Mouse (Mus musculus) adrenal gland, postnatal 36 days (tissue): ENCODE measurements around the gene Cilp. TPM values are rescaled to one million over a fixed set of nuclear protein-coding genes. Genes with fewer than 3 reads are reported as not detected.

Experiments used
- DNase-seq, 2 experiments: peaks; one replicate each; pipeline ENCODE4 v3.0.0; 2021; ENCODE audit warnings: mixed read lengths in 1 of 2
- total RNA-seq, 2 experiments: library from RNA; stranded (reverse); gene quantifications; 2 replicates each; pipeline ENCODE4 v1.2.3; 2021

Cilp gene
- total RNA-seq, 2 experiments from 2014 or later, result 4.7 to 6.2 TPM

DNA sequence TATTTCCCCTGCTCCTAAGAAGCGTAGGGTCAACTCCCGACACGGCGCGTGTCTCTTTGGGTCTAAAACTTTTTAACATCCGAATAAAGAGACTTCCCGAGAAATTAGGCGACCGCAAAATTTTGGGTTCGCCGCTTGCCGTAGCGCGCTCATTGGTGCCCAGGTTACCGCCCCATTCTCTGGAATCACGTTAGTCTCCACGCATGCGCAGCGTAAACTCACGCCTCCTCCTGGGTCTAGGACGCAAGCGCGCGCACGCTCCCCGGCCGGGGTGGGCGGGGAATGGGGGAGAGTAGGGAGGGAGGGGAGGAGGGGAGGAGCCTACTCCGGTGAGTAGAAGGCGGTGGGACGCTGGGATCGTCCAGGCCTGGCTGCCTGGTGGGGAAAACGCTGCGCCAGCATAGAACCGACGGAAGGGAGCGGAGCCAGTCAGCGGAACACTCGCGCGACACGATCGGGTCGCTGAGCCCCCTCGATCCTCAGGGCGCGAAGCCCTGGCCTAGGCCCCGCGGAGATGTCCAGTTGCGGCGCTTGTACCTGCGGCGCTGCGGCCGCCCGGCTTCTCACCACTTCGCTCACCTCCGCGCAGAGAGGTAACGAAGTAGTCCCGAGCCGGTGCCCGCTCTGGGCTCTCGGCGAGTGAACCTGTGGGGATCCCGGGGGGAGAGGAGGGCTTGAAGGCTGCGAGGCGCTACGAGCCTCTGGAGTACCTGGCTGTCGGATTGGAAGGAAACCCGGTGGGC is 29.2 kb downstream of the Cilp start, which contains the start of gene Clpx:
Gene Clpx, plus strand, starts transcription at position 288 of the 743 bp plus-strand sequence.
- peak; percentile 99 for DNase-seq

DNA sequence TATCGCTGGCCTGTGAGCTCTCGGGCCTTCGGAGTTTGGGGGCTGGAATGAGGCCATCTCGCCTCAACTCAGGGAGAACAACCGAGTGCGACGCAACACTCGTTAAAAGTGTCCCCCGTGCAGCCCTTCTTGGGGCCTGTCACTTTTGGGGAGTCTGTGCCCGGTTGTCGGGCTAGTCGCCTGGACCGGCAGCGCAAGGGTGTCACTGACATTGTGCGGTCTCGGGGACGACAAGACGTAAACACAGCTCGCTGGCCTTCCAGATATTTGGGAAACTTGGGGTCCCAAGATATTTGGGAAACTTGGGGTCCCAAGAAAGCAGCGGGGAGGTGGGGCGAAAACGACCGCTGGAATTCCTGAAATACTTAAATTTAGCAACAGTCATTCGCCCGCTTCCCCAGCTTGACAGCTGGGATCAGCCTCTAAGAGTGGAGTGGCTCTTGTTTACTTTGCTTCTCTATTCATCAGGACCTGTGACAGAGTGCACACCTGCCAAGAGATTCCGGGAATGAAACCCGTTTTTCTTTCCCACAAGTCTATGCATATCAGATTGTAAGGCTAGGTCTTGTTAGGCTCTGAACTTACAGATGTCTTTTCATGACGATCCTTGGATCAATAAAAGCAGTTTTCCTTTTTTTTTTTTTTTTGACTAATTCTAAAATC is 29.9 kb downstream of the Cilp start:
- DNase-seq, result peak in 1 of 2 experiments; percentile 32

DNA sequence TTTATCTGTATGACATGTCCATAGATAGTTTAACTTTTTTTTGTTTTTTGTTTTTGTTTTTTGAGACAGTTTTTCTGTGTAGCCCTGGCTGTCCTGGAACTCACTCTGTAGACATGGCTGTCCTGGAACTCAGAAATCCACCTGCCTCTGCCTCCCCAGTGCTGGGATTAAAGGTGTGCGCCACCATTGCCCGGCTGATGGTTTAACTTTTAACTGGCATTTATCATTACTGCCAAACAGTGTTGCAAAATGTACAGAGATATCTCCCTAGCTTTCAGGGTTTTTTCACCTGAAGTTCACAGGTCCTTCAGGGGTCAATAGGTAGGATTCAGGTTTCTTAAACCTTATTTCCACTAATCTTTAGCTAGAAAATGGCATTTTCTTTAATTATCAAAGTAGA is 32.1 kb downstream of the Cilp start:
- no peak for DNase-seq

DNA sequence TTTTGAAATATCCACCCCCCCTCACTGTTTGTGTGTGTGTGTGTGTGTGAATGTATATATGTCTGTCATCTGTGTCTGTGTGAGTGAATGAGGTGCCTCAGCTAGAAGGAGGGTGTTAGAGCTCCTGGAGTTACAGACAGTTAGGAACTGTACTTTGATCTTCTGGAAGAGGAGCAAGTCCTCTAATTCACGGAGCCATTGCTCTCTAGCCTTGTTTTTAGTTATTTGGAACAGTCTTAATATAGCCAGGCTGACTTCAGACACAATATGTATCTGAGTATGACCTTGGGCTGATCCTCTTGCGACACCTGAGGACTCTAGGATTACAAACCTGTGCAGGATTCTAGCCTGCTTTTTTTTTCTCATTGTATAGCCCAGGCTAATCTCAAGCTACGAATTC is 33.8 kb downstream of the Cilp start:
- DNase-seq, result no peak

DNA sequence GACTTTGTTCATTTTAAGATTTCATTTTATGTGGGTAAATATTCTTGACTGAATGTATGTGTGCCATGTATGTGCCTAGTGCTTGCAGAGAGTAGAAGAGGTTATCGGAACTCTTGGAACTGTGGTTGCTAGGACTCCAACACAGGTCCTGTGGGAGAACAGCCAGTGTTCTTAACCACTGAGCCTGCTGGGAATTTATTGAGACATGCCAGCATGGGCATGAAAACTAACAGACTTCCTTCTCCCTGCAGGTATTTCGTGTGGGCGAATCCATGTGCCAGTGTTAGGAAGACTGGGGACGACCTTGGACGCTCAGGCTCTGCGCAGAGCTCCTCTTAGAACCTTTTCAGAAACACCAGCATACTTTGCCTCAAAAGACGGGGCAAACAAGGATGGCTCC is 34.7 kb downstream of the Cilp start:
- no peak for DNase-seq

DNA sequence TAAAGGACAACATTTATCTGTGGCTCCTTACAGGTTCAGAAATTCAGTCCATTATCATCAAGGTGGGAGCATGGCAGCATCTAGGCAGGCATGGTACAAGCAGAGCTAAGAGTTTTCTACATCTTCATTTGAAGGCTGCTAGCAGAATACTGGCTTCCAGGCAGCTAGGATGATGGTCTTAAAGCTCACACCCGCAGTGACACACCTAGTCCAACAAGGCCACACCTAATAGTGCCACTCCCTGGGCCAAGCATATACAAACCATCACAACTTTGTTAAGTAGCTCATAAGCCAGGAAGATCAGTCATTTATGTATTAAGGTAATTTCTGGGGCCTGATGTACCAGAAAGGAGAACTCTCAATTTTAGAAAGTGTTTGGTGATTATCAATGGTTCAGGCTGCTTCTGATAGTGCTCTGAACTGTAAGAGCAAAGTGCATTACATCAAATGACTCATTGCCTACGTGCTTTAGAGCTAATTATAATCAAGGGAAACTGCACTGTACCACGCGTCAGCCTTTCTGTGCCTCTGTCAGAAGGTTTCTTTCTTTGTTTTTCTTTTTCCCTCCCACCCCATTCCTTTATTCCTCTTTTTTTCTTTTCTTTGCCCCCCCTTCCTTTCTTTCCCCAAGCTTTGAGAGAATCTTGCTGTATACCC is 37.5 kb downstream of the Cilp start:
- DNase-seq, result no peak

DNA sequence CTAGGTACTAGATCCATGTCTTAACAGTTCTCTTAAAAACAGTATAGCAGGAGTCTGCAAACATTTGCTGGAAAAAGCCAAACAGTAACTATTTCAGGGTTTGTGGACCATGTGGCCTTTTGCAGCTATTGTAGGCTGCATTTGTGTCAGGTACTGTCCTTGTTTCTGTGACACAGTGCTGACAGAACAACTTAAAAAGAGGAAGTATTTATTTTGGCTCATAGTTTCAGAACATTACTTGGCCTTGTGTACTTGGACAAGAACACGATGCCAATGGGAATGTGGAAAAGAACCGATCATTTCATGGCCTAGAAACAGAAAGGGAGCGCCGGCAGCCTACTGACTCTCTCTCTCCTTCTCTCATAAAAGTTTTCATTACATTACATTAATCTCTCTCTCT is 38.6 kb downstream of the Cilp start:
- DNase-seq, result peak in 1 of 2 experiments; percentile 31

DNA sequence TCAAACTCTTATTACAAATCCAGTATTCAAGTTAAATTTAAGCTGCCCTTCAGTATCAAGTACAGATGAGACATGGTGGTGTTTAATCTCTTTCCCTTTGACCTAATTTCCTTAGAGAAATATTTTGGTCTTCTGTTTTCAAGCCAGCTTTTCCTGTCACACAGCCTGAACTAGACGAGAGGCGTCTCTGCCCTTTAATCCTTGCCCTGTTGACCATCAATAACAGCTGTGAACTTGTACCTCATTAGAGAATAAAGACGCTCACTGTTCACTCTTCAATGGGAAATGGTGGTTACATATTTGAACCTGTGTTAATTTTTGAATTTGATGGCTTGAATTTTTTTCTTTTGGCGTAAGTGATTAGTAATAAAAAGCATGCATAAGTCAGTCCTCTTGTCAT is 39.3 kb downstream of the Cilp start:
- no peak for DNase-seq

DNA sequence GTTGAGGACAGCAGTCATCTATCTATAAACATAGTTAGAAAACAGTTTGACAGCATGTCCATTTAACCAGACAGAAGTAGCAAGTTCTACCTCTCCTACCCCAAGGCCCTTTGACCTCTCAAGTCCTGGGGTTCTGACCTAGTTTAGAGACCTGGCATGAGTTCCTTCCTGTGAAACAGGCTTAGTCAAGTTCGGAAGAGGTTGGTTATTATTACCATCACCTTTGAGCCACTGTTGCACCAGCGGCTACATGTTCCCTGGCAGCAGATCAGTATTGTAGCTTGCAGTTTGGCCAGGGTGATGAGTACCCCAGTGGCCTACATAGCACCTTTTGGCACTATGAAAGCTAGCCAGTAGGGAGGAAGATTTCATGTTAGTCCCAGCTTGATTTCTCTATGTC is 41.7 kb downstream of the Cilp start:
- DNase-seq, result peak in 1 of 2 experiments; percentile 47

DNA sequence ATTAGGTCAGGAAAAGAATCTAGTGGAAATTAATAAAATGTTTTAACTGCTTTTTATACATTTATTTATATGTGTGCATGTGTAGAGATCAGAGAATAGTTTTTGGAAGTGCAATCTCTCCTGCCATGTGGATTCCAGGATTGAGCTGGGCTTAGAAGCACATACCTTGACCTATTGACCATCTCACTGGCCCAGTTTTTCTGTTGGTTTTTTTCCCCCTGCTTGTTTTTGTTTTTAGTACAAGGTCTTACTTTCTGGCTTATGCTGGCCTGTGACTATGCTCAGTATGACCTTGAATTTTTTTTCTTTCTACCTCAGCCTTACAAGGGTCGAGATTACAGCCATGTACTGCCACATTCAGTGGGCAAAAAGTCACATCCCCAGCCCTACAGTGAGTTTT is 43.0 kb downstream of the Cilp start:
- no peak for DNase-seq

DNA sequence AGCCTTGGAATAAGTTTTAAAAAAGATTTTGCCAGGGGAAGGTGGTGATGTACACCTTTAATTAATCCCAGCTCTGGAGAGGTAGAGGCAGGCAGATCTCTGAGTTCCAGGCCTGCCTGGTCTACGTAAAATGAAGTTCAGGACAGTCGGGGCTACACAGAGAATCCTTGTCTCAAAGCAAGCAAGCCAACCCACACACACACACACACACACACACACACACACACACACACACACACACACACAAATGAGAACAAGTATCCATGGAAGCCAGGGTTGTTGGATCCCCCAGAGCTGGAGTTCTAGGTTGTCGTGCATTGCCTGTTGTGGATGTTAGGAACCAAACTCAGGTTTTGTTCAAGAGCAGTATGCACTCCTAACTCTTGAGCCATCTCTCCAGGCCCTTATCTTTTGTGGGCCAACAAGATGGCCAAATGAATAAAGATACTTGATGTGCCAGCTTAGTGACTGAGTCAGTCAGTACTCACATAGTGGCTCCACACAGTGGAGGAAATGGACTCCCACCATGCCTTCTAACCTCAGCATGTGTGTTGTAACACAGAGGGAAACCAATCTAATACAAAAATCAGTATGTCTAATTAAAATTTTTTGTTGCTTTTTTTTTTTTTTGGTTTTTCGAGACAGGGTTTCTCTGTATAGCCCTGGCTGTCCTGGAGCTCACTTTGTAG is 47.8 kb downstream of the Cilp start:
- no peak for DNase-seq

DNA sequence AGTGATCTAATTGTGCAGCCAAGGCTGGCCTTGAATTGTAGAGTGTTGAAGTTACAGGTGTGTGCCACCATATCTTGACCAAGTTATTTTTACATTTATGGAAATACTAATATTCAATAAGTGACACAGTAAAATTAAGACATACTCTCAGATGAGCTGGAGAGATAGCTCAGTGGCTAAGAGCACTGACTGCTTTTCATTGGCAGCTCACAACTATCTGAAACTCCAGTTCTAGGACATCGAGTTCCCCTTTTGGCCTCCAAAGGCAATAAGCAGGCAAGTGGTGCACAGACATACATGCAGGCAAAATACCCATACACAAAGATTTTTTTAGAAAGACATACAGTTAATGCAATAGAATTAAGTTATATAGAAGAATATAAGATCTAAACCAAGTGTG is 48.9 kb downstream of the Cilp start:
- no peak for DNase-seq

DNA sequence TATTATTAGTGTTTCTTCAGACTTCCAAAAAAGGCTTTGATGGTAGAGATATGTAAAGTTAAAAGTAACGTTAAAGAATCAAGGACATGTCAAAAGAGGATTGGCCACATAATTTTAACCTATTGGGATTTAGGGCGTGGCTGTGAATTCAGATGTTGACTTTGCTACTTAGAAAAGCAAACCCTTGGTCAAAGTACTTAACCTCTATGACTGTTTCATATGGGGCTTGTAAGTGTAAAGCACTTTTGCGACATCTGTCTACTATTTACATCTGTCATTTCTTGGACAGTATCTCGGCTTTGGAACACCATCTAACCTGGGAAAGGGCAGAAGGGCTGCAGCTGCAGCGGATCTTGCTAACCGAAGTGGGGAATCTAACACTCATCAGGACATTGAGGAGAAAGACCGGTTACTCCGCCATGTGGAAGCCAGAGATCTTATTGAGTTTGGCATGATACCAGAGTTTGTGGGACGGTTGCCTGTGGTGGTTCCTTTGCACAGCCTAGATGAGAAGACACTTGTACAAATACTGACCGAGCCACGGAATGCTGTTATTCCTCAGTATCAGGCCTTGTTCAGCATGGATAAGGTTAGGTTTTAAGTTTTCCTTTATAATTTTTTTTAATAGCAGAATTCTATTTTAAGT is 57.4 kb downstream of the Cilp start:
- DNase-seq, result no peak

DNA sequence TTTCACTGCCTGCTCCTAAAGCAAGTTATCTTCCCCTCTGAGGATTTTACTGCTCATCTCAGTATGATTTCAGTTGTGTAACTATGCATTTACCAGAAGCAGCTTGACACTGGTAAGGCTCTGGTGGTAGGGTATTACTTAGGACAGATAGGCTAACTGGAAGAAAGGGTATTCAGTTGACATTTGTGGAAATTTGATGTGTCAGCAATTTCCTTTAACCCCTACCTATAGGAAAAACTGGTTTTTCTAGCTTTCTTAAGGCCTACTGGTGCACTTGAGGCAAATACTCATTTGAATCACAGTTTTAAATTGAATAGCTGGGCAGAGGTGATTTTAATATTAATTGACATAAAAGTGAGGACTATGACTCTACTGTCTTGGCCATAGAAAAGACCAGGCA is 61.0 kb downstream of the Cilp start:
- DNase-seq, result no peak

DNA sequence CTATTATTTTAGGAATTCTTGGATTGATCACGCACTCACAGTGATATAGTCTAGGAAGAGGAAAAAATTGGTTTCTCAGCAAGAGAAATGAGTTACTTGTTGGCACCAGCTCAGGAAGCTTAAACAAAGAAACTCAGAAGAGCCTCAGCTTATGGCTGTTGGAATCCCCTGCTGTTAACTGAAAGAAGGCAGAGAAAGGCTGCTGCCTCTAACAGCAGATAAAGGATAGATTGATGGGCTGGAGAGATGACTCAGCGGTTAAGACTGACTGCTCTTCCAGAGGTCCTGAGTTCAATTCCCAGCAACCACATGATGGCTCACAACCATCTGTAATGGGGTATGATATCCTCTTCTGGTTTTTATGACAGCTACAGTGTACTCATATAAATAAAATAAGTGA is 62.4 kb downstream of the Cilp start:
- no peak for DNase-seq

Other genes with a start within 250 kb of the Cilp start
- 100 to 1,000 TPM; 251 to 350 TPM for gene Hacd3, start 243.5 kb upstream of the Cilp start, total RNA-seq
- gene Dpp8, start 232.8 kb upstream of the Cilp start, total RNA-seq, result 100 to 1,000 TPM in 1 of 2 experiments, 10 to 100 TPM in 1; 88.0 to 104 TPM
- 10 to 100 TPM; 31.8 to 32.6 TPM for gene Igdcc4, start 163.7 kb upstream of the Cilp start, total RNA-seq
- 1 to 10 TPM; 1.2 to 1.9 TPM for gene Igdcc3, start 124.0 kb upstream of the Cilp start, total RNA-seq
- 10 to 100 TPM; 11.8 to 21.2 TPM for gene Parp16, start 69.8 kb upstream of the Cilp start, total RNA-seq
- 10 to 100 TPM; 65.6 to 75.8 TPM for gene Clpx, start 29.1 kb downstream of the Cilp start, total RNA-seq
- gene Pdcd7, start 80.9 kb downstream of the Cilp start, total RNA-seq, result 10 to 100 TPM; 17.8 to 18.6 TPM
- 1 to 10 TPM in 1 of 2 experiments, under 1 TPM in 1; 0.60 to 1.0 TPM for gene Ubap1l, start 95.9 kb downstream of the Cilp start, total RNA-seq
- gene Kbtbd13, start 126.5 kb downstream of the Cilp start, total RNA-seq, result under 1 TPM; 0.10 to 0.26 TPM
- 10 to 100 TPM; 11.9 to 12.7 TPM for gene Rasl12, start 133.3 kb downstream of the Cilp start, total RNA-seq
- not detected for gene Slc51b, start 157.8 kb downstream of the Cilp start, total RNA-seq
- gene Mtfmt, start 170.6 kb downstream of the Cilp start, total RNA-seq, result 10 to 100 TPM; 13.4 to 14.2 TPM
- gene Spg21, start 195.8 kb downstream of the Cilp start, total RNA-seq, result 10 to 100 TPM; 61.9 to 70.4 TPM